Mouse (Mus musculus) ZHBTc4 (cell line): ENCODE data around the gene Ear1.
"Not testable (repeated sequence)": the region's sequence is repeated elsewhere in the genome, so short reads cannot be mapped to it uniquely, and the experiment has no call there.

Experiments used
- DNase-seq: peaks from one replicate; pipeline ENCODE4 v3.0.0-alpha.2; 2011; ENCODE audit warnings: low read depth, low spot score

Gene Ear1

DNA sequence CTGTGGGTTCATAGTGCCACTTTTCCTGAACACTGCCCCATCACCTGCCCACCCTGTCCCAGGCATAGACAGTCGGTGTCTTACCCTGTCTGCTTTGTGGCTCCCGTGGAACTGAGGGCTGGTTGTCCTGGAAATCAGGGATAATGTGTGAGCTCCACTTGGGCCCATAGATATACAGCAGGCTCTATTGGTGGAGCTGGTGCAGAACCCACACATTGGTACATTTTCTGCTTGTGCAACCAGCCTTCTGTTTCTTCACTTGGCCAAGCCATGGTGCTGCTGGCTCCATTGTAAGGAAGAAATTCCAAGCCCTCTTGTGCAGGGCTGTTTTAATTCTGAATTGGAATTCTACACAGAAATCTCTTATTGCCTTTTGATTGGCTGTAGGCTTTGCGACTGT is at the start of gene Ear1:
TSS of gene Ear1 (minus strand) at position 101 of the 400 bp plus-strand sequence.
- not testable (repeated sequence) for DNase-seq

DNA sequence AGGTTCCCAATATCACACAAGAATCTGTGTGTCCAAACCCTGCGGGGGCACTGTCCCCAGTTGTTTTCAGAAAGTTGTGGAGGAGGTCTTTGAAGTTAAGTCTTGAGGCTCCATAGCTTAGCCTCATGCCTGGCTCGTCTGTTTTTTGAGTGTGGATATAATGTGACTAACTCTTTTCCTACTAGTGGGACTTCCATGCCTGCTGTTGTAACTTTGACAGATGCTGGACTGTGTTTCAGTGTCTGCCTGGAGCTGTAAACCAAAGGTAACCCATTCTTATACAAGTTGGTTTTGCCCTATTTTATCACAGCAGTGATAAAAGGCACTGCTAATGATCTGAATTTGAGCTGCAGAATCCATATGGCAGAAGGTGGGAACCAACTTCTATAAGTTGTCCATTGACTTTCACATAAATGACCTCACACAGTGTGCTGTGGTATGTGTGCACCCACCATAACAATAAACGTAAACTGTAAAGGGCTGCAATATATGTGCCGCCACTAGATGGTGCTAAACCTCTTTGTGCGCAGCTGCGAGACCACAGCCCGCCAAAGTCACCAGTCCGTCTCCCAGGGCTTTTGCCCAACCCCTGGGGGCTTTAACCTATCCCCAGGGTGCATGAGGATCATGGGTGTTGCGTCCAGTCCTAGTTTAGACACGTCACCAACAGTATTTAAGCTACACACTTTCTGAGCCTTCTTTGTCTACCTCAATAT is 49.5 kb upstream of the Ear1 start, which contains the start of gene Gm8113:
TSS of gene Gm8113 (plus strand) at position 703 of the 716 bp plus-strand sequence.
- peak; percentile 85 for DNase-seq

- DNase-seq = not testable (repeated sequence)
Measured at GRCm38 (mm10) chr14:43923459-43923858, 48.1 kb upstream of the Ear1 start, which contains the start of gene Ear10. Ear10 (minus strand) TSS chr14:43923559.

GRCm38 (mm10) chr14:43918214-43918613 is 42.9 kb upstream of the Ear1 start:
- DNase-seq = not testable (repeated sequence)

GRCm38 (mm10) chr14:43898577-43898976 is 23.3 kb upstream of the Ear1 start:
- not testable (repeated sequence) for DNase-seq

DNA sequence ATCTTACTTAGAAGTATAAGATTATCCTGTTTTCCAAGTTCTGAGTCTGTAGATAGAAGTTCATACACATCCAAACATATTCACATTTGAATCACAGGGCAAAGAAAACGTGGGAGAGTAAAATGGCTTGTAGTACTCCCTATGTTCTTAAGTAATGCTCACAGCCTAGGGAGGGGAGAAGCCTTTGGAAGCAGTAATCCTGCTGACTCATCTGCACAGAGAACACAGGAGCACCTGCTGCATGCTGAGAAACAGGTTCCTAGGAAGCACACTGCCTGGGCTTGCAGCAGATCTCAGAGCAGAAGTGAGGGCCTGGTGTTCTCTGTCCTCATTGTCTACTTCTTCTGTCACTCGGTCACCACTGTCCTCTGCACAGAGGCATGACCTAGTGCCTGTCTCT is 20.0 kb upstream of the Ear1 start:
- not testable (repeated sequence) for DNase-seq

GRCm38 (mm10) chr14:43891288-43891687 is 16.0 kb upstream of the Ear1 start:
- not testable (repeated sequence) for DNase-seq

DNA sequence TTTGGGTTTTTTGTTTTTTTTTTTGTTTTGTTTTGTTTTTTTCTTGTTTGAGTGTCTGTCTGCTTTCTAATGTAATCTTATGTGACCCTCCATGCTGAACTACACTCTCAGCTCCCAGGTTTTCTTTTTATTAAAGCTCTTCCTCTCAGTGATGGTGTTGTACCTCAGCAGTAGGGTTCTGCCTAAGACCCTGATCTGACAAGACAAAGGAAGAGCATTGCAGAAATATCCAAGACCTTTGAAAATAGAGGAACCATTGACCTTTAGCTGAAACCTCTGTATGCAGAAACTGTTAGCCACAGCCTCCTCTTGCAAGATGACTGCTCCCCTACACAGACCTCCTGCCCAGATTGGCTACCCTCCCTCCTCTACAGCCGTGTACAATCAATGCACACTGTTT is 10.9 kb upstream of the Ear1 start:
- not testable (repeated sequence) for DNase-seq

- DNase-seq = not testable (repeated sequence)
Measured at GRCm38 (mm10) chr14:43879966-43880545, 4.7 kb upstream of the Ear1 start.

- DNase-seq = not testable (repeated sequence)
Measured at GRCm38 (mm10) chr14:43877789-43878188, 2.5 kb upstream of the Ear1 start.

GRCm38 (mm10) chr14:43874862-43875261 is 455 bp downstream of the Ear1 start:
- not testable (repeated sequence) for DNase-seq

GRCm38 (mm10) chr14:43860522-43860921 is 14.8 kb downstream of the Ear1 start:
- DNase-seq = peak; percentile 46

- not testable (repeated sequence) for DNase-seq
Measured at GRCm38 (mm10) chr14:43859465-43859864, 15.9 kb downstream of the Ear1 start.

GRCm38 (mm10) chr14:43843949-43844573 is 31.3 kb downstream of the Ear1 start:
- not testable (repeated sequence) for DNase-seq

GRCm38 (mm10) chr14:43840976-43841375 is 34.3 kb downstream of the Ear1 start:
- DNase-seq = not testable (repeated sequence)

DNA sequence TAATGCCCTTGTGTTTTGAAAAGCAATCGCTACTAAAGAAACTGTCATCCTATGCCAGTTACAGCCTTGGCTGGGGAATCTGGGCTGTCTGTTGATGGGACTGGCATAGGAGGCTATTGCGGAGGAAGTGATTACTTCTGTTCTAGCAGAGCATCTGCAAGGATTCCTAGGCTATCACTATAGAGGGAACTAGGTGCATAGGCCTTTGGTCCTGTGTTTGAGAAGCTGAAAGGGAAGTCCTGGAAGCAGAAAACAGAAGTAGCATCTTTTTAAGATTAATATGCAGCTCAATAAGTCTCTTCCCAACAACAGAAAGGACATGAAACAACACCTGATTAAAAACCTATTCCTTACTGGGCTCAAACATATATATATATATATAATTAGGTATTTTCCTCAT is 40.0 kb downstream of the Ear1 start:
- DNase-seq = not testable (repeated sequence)

DNA sequence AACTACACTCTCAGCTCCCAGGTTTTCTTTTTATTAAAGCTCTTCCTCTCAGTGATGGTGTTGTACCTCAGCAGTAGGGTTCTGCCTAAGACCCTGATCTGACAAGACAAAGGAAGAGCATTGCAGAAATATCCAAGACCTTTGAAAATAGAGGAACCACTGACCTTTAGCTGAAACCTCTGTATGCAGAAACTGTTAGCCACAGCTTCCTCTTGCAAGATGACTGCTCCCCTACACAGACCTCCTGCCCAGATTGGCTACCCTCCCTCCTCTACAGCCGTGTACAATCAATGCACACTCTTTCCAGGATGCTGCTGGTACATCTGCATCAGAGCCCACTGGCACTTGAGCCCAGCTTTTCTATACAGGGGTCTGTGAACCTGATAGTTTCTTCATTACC is 44.9 kb downstream of the Ear1 start:
- DNase-seq = not testable (repeated sequence)

- DNase-seq = not testable (repeated sequence)
Measured at GRCm38 (mm10) chr14:43824176-43824575, 51.1 kb downstream of the Ear1 start.

DNA sequence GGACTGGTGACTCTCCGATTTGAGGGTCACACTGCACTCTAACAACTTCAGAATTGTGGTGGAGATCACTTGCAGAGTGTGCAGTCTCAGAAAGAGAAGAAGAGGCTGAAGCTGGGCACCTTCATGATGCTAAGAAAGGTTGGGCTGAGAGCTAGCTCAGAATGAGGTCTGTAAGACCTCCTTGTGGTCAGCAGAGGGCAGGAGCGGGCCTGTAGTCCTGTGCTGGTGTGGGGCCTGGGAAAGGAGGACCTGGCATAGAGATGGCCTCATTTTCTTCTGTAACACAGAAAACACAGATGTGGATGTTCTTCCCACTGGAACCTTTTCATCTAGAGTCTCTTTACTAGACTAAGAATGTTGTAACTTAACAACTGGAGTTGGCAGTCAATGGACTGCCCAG is 53.4 kb downstream of the Ear1 start:
- not testable (repeated sequence) for DNase-seq

- DNase-seq = peak; percentile 82
Measured at GRCm38 (mm10) chr14:43812458-43812857, 62.9 kb downstream of the Ear1 start.

DNA sequence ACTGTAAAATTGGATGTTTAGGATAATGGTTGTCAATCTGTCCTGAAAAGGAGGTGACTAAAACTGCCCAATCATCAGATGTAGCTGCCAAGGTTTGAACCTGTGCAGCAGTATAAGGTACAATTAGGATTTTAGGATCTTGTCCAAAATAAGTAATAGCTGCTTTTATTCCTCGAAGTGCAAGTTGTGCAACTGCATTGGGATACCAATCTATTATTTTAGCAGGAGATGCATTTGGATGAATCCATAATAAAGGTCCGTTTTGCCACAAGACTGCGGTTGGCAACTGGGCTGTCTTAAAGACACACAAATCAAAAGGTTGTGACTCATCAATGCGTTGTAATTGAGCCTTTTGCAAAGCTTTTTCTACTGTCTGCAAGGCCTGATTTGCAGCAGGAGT is 67.2 kb downstream of the Ear1 start:
- not testable (repeated sequence) for DNase-seq

DNA sequence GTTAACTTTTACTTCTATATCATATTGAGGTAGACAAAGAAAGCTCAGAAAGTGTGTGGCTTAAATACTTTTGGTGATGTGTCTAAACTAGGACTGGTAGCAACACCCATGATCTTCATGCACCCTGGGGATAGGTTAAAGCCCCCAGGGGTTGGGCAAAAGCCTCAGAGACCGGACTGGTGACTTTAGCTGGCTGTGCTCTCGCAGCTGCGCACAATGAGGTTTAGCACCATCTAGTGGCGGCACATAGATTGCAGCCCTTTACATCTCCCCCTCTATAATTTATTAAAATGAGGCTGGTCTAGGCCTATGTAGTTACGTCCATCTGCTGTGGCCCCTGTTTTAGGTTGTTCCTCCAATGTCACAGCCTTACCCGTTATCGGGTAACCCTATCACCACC is 70.9 kb downstream of the Ear1 start:
- DNase-seq = not testable (repeated sequence)
